Mouse (Mus musculus) left cerebral cortex, adult 9 months (tissue): ENCODE results near the gene Rgs9bp.
A peak's percentile ranks its signal among the peaks of the same experiment; 100 is the strongest.

Experiments
- DNase-seq, 2 experiments: peaks; one replicate each; pipeline ENCODE4 v3.0.0; 2022; ENCODE audit warnings: low spot score in 2 of 2

Gene Rgs9bp

GRCm38 (mm10) chr7:35585191-35586054 lies at the start of gene Rgs9bp:
Gene Rgs9bp, minus strand, starts transcription at chr7:35585582.
- no peak for DNase-seq

- no peak for DNase-seq
Measured at GRCm38 (mm10) chr7:35628496-35628895, 43.1 kb upstream of the Rgs9bp start.

DNA sequence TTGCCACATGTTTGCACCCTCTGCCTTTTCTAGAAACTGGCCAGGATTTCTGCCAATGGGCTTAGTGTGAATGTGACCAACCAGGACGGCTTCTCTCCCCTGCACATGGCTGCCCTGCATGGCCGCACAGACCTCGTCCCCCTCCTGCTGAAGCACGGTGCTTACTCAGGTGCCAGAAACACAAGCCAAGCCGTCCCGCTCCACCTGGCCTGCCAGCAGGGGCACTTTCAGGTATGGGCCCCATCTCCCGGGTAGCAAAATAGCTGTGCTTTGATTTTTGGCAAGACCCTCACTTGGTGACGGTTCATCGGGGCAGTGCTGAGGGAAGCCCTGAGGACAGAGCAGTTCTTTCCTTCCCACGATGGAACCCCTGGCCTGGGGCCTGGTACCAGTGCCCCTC lies 42.0 kb upstream of the Rgs9bp start:
- no peak for DNase-seq

DNA sequence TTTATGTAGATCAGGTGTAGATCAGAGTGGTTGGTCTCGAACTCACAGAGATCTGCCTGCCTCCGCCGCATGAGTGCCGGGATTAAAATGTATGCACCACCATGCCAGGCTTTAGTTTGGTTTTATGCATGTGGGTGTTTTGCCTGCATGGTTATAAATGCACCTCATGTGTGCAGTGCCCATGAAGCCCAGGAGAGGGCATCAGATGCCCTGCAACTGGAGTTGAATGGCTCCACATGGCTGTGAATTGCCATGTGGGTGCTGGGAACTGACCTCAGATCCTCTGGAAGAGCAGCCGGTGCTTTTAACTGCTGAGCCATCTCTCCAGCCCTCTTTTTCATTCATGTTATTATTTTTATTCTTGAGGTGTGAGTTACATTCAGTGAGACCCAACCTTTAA lies 40.7 kb upstream of the Rgs9bp start:
- no peak for DNase-seq

GRCm38 (mm10) chr7:35622626-35623025 lies 37.2 kb upstream of the Rgs9bp start:
- DNase-seq, result no peak

DNA sequence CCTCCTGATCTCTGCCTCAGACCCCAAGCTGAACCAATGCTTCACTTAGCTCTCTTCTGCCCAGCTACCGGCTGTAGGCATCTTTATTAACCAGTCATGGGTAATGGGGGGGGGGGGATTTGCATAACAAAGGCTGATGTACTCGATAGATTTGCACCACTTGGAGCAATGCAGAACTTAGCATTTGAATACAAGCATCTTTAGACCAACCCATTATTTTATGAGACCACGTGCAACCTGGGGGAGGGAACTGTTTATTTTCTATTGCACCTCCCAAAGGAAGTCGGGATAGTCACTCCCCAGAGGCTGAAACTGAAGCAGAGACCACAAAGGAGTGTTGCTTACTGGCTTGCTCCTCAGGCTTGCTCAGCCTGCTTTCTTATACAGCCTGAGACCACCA lies 32.1 kb upstream of the Rgs9bp start:
- no peak for DNase-seq

DNA sequence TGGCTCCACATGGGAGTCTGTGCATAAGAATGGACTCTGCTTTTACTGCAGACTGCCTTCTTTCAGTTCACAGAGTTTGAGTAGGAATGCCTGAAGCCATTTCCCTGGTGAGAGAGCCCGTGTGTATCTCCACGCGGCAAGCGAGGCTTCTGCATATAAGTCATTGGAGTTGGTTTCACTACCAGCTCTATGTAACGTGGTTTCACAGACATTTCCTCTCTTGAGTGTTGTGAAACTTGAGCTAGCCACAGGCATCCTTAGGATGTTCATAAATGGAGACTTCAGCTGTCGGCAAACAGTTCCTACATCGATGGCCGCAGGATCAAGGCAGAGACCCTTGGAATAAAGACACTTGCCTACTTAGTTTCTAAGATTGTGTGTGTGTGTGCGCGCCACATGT lies 23.9 kb upstream of the Rgs9bp start:
- DNase-seq, result no peak

DNA sequence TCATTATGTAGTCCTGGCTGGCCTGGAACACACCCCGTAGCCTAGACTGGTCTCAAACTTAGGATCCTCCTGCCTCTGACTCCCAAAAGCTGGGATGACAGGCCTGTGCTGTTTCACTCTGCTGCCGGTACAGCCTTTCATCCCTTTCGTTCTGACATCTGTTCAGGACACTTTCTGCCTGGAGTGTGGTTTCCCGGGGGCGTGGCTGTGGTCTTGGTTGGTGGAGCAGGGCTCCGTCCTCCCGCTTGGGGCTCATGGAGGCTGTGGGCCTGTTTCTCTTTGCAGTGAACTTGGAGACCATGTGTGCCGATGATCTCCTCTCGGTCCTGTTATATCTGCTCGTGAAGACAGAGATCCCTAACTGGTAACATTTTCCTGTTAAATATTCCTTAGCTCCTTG lies 21.4 kb upstream of the Rgs9bp start:
- no peak for DNase-seq

DNA sequence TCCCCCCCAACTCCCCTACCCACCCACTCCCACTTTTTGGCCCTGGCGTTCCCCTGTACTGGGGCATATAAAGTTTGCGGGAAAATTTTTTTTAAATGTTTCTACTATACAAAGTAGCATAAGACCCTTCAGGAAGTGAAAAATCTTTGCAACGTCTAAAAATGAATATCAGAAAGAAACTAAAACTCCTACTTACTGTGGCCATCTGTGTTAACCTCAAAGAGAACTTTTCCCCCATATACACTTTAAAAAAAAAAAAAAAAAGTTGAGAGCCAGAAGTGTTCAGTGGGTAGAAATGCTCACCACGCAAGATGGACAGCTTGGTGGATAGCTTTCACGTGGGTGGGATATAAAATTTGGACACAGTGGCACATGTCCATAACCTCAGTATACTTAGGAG lies 17.4 kb upstream of the Rgs9bp start:
- no peak for DNase-seq

DNA sequence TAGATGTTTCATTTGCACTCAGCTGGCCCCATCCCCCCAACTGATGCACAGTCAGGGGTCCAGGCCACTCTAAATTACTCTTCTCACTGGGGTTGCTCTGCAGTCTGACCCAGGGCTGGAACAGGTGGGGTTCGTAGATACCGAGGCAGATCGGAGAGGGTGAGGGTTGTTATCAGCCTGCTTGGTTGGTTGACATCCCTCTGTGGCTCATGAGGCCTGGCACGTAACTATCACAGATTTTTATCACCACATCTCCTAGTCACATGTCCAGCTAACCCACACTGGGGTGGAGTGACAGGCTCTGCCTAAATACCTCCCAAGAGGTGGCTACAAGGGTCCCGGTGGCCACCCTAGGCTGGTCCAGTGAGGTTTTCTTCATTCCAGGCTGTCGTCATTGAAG lies 15.7 kb upstream of the Rgs9bp start:
- no peak for DNase-seq

DNA sequence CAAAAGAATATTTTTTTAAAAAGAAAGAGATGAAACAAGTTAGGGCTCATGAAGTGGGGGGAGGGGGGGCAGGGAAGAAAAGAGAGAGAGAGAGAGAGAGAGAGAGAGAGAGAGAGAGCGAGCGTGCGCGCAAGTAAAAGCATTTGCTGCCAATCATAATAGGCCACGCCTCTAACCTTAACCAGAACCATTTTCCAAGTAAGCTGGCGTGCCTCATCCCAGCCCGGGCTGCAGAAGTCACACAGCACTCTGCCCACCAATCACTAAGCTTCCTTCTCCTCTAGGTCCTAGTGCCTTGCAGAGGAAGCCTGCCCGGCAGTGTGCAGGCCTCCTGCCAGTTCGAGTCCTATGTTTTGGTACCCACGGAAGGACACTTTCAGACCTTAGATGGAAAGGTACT lies 14.6 kb upstream of the Rgs9bp start:
- no peak for DNase-seq

DNA sequence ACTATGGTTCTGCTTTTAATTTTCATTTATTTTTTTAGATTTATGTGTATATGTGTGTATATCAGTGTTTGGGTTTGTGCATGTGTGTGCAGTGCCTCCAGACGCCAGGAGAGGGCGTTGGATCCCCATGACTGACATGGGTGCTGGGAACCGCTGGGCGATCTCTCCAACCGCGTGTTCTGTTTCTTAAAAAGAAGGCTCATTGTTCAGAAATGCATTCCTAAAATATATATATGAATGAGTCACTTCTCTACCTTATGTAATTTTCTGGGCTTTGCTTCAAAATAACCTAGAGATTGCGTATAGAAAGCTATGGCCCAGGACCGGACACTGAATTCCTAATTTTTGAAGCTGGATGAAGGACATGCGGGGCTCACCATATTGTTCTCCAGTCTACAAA lies 14.1 kb upstream of the Rgs9bp start:
- DNase-seq, result no peak

DNA sequence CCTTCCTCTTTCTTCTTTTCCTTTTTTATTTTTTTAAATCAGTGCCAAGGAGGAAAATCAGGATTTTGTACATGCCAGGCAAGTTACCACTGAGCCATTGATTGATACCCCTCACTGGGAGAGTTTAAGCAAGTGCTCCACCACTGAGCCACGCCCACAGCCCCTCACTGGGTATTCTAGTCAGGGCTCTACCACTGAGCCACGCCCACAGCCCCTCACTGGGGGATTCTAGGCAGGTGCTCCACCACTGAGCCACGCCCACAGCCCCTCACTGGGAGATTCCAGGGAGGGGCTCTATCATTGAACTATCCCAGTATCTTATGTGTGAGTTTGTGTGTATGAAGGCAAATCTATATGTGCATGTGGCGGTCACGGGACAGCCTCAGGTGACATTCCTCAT lies 8.9 kb upstream of the Rgs9bp start:
- no peak for DNase-seq

DNA sequence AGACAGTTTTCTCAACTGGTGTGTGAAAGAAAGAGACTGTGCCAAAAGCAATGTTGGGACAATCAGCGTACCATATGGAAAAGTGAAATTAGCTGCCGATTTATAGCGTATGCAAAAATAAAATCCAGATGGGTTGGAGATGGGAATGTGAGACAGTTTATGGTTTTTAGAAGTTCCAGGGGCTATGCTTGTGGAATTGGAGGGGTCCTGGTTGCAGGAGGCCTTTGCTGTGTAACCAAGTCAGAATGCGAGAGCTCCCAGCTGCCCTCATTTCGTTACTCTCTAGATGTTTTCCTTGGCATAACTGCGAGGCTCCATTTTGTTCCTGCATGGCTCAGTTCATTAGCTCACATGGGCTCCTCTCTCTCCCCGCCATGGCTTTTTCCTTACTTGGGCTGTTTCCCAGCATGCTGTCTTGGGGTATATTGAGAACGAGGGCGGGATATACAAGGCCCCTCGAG lies 5.4 kb upstream of the Rgs9bp start:
- peak in 1 of 2 experiments; percentile 47 for DNase-seq

- DNase-seq, result no peak
Measured at GRCm38 (mm10) chr7:35589485-35589884, 4.1 kb upstream of the Rgs9bp start.

- DNase-seq, result no peak
Measured at GRCm38 (mm10) chr7:35588680-35589428, 3.5 kb upstream of the Rgs9bp start.

GRCm38 (mm10) chr7:35587728-35588127 lies 2.3 kb upstream of the Rgs9bp start:
- DNase-seq, result no peak

- DNase-seq, result no peak
Measured at GRCm38 (mm10) chr7:35586906-35587445, 1.6 kb upstream of the Rgs9bp start.

DNA sequence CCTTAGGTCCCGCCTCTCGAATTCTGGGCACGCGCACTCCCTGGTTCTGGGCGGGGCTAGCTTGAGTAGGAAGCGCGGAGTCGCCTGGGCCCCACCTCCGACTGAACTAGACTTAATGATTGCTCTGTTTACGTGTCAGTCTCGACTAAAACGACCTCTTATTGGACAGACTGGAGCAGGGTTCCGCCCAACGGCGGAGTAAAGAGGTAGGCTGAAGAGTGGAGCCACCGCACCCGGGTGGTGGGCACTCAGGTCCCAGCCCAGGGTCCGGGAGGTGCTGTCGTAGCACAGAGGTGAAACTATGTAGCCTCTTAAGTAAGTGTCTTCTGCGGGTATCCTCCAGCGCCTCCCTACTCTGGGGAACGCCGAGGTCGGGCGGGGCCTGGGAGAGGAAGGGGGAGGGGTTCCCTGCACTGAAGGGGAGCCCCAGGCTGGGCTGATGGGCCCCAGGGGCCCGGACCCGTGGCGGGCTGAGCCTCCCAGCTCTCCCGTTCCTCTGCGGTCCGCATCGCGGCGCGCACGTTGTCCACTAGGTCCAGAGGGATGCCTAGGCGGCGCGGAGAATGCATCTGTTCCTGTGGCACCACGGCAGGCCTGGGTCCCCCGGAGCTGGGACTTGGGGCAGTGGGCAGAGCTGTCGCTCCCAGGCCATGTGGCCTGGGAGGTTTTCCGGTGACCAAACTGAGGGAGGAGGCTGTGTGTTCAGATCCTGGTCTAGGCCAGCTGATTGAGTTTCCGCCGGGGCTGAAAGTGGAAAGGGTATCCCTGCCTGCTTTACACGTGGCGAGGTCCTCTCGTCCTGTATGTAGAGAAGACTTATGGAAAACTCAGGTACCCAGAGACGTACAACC lies 898 bp upstream of the Rgs9bp start, which contains the start of gene Ankrd27:
TSS of gene Ankrd27 (plus strand) at position 190 of the 851 bp plus-strand sequence.
- peak; percentile 93 to 97 for DNase-seq

- no peak for DNase-seq
Measured at GRCm38 (mm10) chr7:35584786-35585190, 594 bp downstream of the Rgs9bp start.

DNA sequence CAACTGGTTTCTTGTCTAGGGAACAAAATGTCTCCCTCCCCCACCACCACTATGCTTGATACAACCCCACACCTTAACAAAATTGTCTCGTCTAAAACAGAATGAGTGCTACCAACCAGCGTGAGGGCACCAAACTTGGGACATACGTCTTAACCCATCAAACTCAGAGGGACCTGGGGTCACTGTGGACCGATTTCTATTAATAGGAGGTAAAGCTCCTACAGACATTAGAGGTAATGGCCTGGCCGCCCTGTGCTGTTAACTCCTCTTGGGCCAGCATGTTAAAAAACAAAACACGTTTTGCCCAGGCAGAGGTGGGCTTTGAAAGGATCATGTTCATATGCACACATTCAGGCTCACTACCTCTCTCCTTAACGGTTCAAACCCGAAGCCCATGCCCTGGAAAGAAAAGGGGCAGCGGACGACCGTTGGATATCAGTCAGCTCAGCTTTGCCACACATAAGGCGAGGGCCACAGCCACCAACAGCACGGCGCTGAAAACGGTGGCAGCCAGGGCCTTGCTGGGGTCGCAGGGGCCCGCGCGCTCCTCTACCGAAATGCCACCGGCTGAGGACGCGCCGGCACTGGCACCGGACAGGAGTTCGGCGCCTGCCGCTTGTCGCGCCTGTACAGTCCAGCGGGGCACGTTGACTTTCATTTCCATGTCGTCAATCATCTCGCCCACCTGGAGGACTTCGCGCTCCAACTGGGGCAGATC lies 1.2 kb downstream of the Rgs9bp start:
- no peak for DNase-seq
